Mouse (Mus musculus) heart, embryonic 14.5 days (tissue): ENCODE data around the gene Rnf144a. TPM values are rescaled to one million over a fixed set of nuclear protein-coding genes. Genes with fewer than 3 reads are reported as not detected.

Source experiments
- ATAC-seq: fragments of 200-750 bp; cut with Nextera tagmentation; 2 replicates; pipeline ENCODE4 v1.8.0; 2017; ENCODE audit warnings: low read depth, moderate TSS enrichment; ENCODE audit not compliant: insufficient number of reproducible peaks, insufficient read depth, low FRiP score
- H3K27ac ChIP-seq, 2 experiments: fragments of 200-500 bp in 1 of 2; fragments of 300-500 bp in 1 of 2; sonication (generic) in 1 of 2; replicated peaks in 1 of 2; 2 replicates each; pipeline ENCODE4 v1.5.1; 2012 to 2014; ENCODE audit warnings: low read depth in 2 of 2, low read length in 2 of 2, control low read depth in 1 of 2, mild to moderate bottlenecking in 1 of 2, mixed read lengths in 1 of 2; ENCODE audit not compliant: control insufficient read depth in 1 of 2, insufficient read depth in 1 of 2
- H3K27me3 ChIP-seq: fragments of 300-500 bp; sonication (generic); 2 replicates; pipeline ENCODE4 v1.6.1; 2014; ENCODE audit warnings: mild to moderate bottlenecking, low read length, control low read depth; ENCODE audit not compliant: control insufficient read depth, insufficient read depth
- H3K36me3 ChIP-seq: fragments of 300-500 bp; sonication (generic); 2 replicates; pipeline ENCODE4 v1.6.1; 2014; ENCODE audit warnings: mild to moderate bottlenecking, control low read depth, low read length, mixed read lengths; ENCODE audit not compliant: control insufficient read depth, insufficient read depth
- H3K4me1 ChIP-seq, 2 experiments: fragments of 200-500 bp in 1 of 2; fragments of 300-500 bp in 1 of 2; sonication (generic) in 1 of 2; 2 replicates each; pipeline ENCODE4 v1.6.1; 2012 to 2014; ENCODE audit warnings: low read length in 2 of 2, control low read depth in 1 of 2, mixed read lengths in 1 of 2; ENCODE audit not compliant: control insufficient read depth in 2 of 2, insufficient read depth in 2 of 2
- H3K4me2 ChIP-seq: fragments of 300-500 bp; sonication (generic); 2 replicates; pipeline ENCODE4 v1.6.1; 2014; ENCODE audit warnings: mild to moderate bottlenecking, low read length
- H3K4me3 ChIP-seq, 2 experiments: fragments of 200-500 bp in 1 of 2; fragments of 300-500 bp in 1 of 2; sonication (generic) in 1 of 2; 2 replicates each; pipeline ENCODE4 v1.5.1; 2012 to 2014; ENCODE audit warnings: low read length in 2 of 2, mild to moderate bottlenecking in 2 of 2, control low read depth in 1 of 2, low read depth in 1 of 2, moderate library complexity in 1 of 2; ENCODE audit not compliant: control insufficient read depth in 1 of 2, insufficient read depth in 1 of 2
- H3K9ac ChIP-seq: fragments of 300-500 bp; sonication (generic); 2 replicates; pipeline ENCODE4 v1.6.1; 2014; ENCODE audit warnings: mild to moderate bottlenecking, low read length
- H3K9me3 ChIP-seq: fragments of 300-500 bp; sonication (generic); 2 replicates; pipeline ENCODE4 v1.6.1; 2016; ENCODE audit warnings: low read length, control low read depth; ENCODE audit not compliant: control insufficient read depth
- WGBS: fragments of 180-500 bp; shearing (Covaris S2); extraction: QIAGEN DNeasy Blood & Tissue Kit; methylation state at CpG from one replicate; pipeline ENCODE4 v1.1.7; 2014; 5-methylcytosine and 5-hydroxymethylcytosine counted together
- polyA plus RNA-seq: library from polyadenylated mRNA; unstranded; fragments of >200 nt; fragmentation: Nextera tagmentation; extraction: Ambion mirVana; gene quantifications from 2 replicates; pipeline ENCODE4 v1.2.1, GENCODE M21; 2014

Rnf144a gene
- polyA plus RNA-seq, 1 experiment from 2014 or later: 11.5 TPM

GRCm38 (mm10) chr12:26418322-26418721, 3.3 kb upstream of the Rnf144a start:
- no peak for ATAC-seq
- Histone ChIP-seq H3K27me3 (peaks cover 6% of the 10 kb centered on the region; the same call in 1 of the 2 replicates), H3K9me3 (no peaks in the 10 kb centered on the region), H3K4me1 (peaks cover 4 to 5% of the 10 kb centered on the region in 2 experiments; a peak in 1 of 4 replicates), H3K36me3 (no peaks in the 10 kb centered on the region), H3K4me2 (no peak overlapping the region), H3K27ac (no peak overlapping the region), H3K4me3 (no peak overlapping the region), H3K9ac (no peak overlapping the region)
- WGBS: 77% methylated on average over 4 of the region's 4 CpGs

- H3K9ac ChIP-seq: no peak overlapping the region
- peaks cover 10 to 18% of the 10 kb centered on the region in 2 experiments for H3K4me1 ChIP-seq
- no peaks in the 10 kb centered on the region for H3K9me3 ChIP-seq
- H3K4me3 ChIP-seq: no peak overlapping the region
- ATAC-seq: no peak
- no peak overlapping the region for H3K27ac ChIP-seq
- no peaks in the 10 kb centered on the region for H3K36me3 ChIP-seq
- peaks cover 7% of the 10 kb centered on the region; the same call in 1 of the 2 replicates for H3K27me3 ChIP-seq
- no peak overlapping the region for H3K4me2 ChIP-seq
- 71% methylated on average over 7 of the region's 7 CpGs for WGBS
Observed at GRCm38 (mm10) chr12:26416636-26417295, 1.7 kb upstream of the Rnf144a start.

- Histone ChIP-seq H3K4me2 (peak overlapping the region; percentile 98), H3K36me3 (no peaks in the 10 kb centered on the region), H3K9me3 (no peaks in the 10 kb centered on the region), H3K27me3 (peaks cover 7% of the 10 kb centered on the region; the same call in 1 of the 2 replicates), H3K4me3 (peak overlapping the region; percentile 77 to 86), H3K27ac (peak overlapping the region in 1 of 2 experiments; percentile 44; a peak in 2 of 4 replicates), H3K4me1 (peaks cover 10 to 30% of the 10 kb centered on the region in 2 experiments), H3K9ac (peak overlapping the region; percentile 90)
- WGBS: under 1% methylated on average over 62 of the region's 64 CpGs
- ATAC-seq: peak; percentile 40; the same call in 1 of the 2 replicates
Observed at GRCm38 (mm10) chr12:26414451-26415103, 477 bp downstream of the Rnf144a start.

- Histone ChIP-seq H3K4me3 (peak overlapping the region; percentile 77 to 86), H3K27ac (no peak overlapping the region), H3K9ac (peak overlapping the region; percentile 90), H3K36me3 (no peaks in the 10 kb centered on the region), H3K4me1 (peaks cover 10 to 32% of the 10 kb centered on the region in 2 experiments), H3K9me3 (no peaks in the 10 kb centered on the region), H3K4me2 (peak overlapping the region; percentile 98), H3K27me3 (peaks cover 7% of the 10 kb centered on the region; the same call in 1 of the 2 replicates)
- no peak for ATAC-seq
- WGBS: 51% methylated on average over 8 of the region's 8 CpGs
Observed at GRCm38 (mm10) chr12:26413961-26414411, 1.1 kb downstream of the Rnf144a start.

- Histone ChIP-seq H3K9me3 (no peaks in the 10 kb centered on the region), H3K4me3 (no peak overlapping the region), H3K4me2 (peak overlapping the region; percentile 98), H3K4me1 (peaks cover 19 to 44% of the 10 kb centered on the region in 2 experiments), H3K9ac (peak overlapping the region; percentile 1; the same call in 1 of the 2 replicates), H3K36me3 (no peaks in the 10 kb centered on the region), H3K27ac (0 out of 4 replicates have a peak overlapping the region, but pooled peaks of 1 of the 2 experiments have one; percentile 7), H3K27me3 (peaks cover 7% of the 10 kb centered on the region; the same call in 1 of the 2 replicates)
- no peak for ATAC-seq
- WGBS: 73% methylated on average over 6 of the region's 6 CpGs
Observed at GRCm38 (mm10) chr12:26412802-26413201, 2.3 kb downstream of the Rnf144a start.

- H3K9me3 ChIP-seq: no peaks in the 10 kb centered on the region
- H3K4me2 ChIP-seq: peak overlapping the region; percentile 98
- H3K4me3 ChIP-seq: no peak overlapping the region
- H3K27ac ChIP-seq: 0 out of 4 replicates have a peak overlapping the region, but pooled peaks of 1 of the 2 experiments have one; percentile 7
- H3K9ac ChIP-seq: 0 out of 2 replicates have a peak overlapping the region, but pooled peaks have one; percentile 1
- H3K4me1 ChIP-seq: peaks cover 20 to 49% of the 10 kb centered on the region in 2 experiments
- no peaks in the 10 kb centered on the region for H3K36me3 ChIP-seq
- WGBS: 46% methylated on average over 10 of the region's 10 CpGs
- H3K27me3 ChIP-seq: peaks cover 7% of the 10 kb centered on the region; the same call in 1 of the 2 replicates
- ATAC-seq: no peak
Observed at GRCm38 (mm10) chr12:26411841-26412450, 3.1 kb downstream of the Rnf144a start.

- Histone ChIP-seq H3K9me3 (no peaks in the 10 kb centered on the region), H3K27ac (no peak overlapping the region), H3K27me3 (peaks cover 7% of the 10 kb centered on the region; the same call in 1 of the 2 replicates), H3K4me1 (peaks cover 25 to 56% of the 10 kb centered on the region in 2 experiments), H3K36me3 (no peaks in the 10 kb centered on the region), H3K4me2 (no peak overlapping the region), H3K9ac (no peak overlapping the region), H3K4me3 (no peak overlapping the region)
- ATAC-seq: no peak
- WGBS: 87% methylated on average over 3 of the region's 3 CpGs
Observed at GRCm38 (mm10) chr12:26410443-26410842, 4.6 kb downstream of the Rnf144a start.
